Mouse (Mus musculus) adrenal gland, adult 18-20 months (tissue): Measurements from ENCODE around the gene Rps15a. TPM values are rescaled to one million over a fixed set of nuclear protein-coding genes. Genes with fewer than 3 reads are reported as not detected.

ENCODE experiments used
- DNase-seq, 2 experiments: peaks; one replicate each; pipeline ENCODE4 v3.0.0; 2021 to 2022; ENCODE audit warnings: low spot score in 2 of 2
- long read RNA-seq, 2 experiments: library from polyadenylated mRNA; stranded (forward); transcript quantifications; one replicate each; pipeline ENCODE4 v2.0.0; 2021
- total RNA-seq, 2 experiments: library from RNA; stranded (reverse); gene quantifications; 1 replicate in 1 of 2; 2 replicates in 1 of 2; pipeline ENCODE4 v1.2.3; 2021

Rps15a gene
- total RNA-seq, result 100 to 1,000 TPM; 759 to 809 TPM
- long read RNA-seq, experiment 1, full-length matches to known transcripts, result 54 of 56 reads
- long read RNA-seq, experiment 1, partial matches to known transcripts, result 1 of 56 reads
- long read RNA-seq, experiment 1, other reads (novel, unspliced or antisense), result 1 of 56 reads
- long read RNA-seq, experiment 2, full-length matches to known transcripts, result 272 of 274 reads
- long read RNA-seq, experiment 2, partial matches to known transcripts, result 1 of 274 reads
- long read RNA-seq, experiment 2, other reads (novel, unspliced or antisense), result 1 of 274 reads

DNA sequence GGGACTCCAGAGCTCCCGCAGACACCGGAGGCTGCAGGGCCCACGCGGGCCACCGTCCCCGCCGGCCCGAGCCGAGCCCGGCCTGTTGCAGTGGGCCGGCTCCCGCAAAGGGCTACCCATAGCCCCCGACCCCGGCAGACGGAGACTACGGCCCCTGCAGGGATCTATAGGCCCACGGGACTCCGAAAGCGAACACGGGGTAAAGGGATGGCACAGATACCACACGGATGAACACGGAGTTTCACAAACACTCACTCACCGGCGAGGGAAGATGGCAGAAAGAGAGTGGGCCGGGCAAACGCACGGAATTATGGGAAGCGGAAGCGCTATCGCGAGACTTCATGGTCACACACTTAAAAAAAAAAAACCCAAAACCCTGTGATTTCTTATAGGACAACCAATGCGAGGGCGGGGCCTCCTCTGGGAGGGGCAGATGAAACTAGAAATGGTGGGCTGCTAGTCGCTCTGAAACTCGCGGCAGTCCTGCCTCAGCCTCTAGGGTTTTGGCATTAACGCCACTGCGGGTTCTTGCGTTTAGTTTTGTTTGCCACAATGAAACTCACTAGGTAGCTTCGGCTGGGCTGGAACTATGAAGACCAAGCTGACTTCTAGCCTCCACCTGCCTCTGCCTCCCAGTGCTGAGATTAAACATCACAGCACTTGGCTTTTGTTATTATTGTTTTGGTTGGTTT is at the start of gene Rps15a:
Rps15a (minus strand) TSS at position 312 of the 692 bp plus-strand sequence.
- peak; percentile 93 to 94 for DNase-seq

DNA sequence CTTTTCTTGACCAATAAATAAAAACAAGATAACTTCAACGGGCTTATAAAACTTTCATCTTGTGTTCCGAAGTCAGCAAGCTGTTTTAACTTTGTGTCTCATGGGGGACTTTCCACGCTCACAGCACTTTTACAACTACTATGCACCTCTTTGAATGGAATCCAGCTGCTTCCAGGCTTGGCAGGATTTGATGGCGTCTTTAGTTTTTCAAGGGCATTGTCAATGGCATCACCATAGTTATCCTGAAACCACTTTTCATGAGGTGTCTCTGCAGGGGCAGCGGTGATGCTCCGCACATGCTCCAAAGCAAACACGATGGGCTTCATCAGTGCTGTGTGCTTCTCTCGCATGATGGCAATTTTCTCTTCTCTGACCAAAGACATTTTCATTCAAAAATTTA is 47.0 kb upstream of the Rps15a start:
- no peak for DNase-seq

DNA sequence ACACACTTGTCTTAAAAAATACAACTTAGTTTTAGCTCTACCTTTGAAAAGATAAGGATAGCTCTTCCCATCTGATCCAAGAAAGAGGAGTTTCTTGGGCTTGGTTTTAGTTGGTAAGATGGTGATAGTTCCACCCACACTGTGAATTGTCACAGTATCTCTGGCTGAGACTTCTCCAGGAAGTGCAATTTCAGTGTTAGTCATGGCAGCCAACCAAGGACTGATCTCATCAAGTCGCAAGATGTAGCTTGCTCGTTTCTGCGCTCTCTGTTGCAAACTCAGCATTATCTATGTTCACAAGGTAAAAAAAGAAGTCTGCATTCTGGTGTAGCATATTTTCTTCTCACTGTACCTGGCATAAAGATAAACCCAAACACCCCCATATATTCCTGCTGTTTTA is 44.1 kb upstream of the Rps15a start:
- DNase-seq, result no peak

DNA sequence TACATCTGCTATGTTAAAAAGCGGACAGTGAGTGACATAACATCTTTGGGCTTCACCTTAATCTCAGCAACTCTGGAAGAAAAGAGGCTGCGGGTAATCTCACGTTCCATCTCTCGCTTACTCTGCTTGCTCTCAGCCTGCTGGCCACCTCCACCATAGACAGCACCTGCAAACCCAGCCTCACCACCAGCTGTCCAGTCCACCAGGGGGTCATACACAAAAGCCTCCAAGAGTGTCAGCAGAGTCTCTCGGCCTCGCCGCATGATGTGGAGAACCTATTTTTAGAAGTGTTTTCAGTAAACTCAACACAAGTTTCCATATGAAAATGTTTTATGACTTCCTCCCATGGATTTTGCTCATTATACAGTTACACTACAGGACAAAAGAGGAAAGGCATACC is 40.5 kb upstream of the Rps15a start:
- DNase-seq, result no peak

- no peak for DNase-seq
Measured at GRCm38 (mm10) chr7:118154150-118154549, 38.2 kb upstream of the Rps15a start.

GRCm38 (mm10) chr7:118143602-118144001 is 27.6 kb upstream of the Rps15a start:
- no peak for DNase-seq

DNA sequence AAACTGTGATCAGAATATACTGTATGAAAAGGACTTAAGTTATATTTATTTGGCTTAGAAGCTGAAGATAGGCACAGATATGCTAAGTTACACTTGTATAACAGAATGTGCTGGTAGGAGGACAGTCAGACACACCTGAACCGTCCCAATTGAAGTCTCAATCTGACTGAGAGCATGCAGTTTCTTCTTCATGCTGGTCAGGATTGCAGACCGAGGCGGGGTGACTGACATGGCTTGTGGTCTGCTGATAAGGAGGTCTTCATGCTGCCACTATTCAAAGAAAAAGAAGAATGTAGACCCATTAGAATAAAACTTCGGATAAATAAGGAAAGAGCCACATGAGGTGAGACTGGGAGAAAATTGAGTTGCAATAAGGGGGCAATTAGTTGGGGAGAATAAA is 27.1 kb upstream of the Rps15a start:
- no peak for DNase-seq

GRCm38 (mm10) chr7:118141271-118141670 is 25.3 kb upstream of the Rps15a start:
- no peak for DNase-seq

DNA sequence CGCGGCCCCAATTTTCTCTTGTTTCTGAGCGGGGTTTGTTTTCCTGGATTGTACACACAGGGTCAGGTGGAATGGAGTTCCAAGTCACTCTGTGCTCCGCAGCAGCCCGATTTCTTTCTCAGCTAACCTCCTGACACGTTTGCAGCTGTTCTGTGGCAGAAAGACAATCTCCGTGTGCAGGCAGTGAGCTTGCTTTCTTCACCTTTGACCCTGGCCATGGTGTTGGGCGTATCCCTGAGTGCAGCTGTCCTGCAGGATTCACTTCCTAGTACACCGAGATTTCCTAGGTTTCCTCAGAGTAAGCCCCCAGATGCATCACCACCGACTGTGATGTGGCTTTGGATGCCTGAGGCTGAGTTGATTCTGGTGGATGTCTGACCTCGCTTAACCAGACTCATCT is 19.1 kb upstream of the Rps15a start:
- no peak for DNase-seq

DNA sequence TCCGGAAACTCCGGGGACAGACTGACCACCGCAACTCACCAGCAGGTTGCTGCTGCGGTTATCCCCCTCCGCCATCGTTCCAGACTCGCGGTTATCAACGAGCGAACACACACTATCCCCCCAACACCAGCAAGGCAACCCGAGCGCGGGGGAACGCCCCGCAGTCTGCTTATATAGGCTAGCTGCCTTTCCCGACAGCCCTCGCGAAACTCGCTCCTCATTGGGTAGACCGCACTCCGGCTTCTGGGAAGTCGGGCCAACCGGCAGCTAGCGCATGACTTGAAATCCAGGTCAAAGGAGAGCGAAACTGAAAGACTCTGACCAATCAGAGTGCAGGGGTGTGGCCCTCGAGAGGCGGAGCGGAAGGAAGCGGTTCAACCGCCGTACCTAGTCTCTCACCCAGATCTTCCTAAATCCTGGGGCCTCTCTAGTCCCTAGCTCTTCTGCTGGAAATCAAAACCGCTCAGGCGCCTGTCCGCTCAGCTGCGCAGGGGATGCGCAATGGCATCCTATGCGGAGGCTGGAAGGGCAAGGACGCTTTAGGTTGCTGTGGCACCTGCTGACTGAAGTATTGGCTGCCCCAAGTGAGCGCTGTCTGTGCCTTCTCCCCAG is 13.5 kb upstream of the Rps15a start, which contains the start of gene Arl6ip1:
Arl6ip1 (minus strand) TSS at position 233 of the 612 bp plus-strand sequence.
- DNase-seq, result peak; percentile 95 to 97

DNA sequence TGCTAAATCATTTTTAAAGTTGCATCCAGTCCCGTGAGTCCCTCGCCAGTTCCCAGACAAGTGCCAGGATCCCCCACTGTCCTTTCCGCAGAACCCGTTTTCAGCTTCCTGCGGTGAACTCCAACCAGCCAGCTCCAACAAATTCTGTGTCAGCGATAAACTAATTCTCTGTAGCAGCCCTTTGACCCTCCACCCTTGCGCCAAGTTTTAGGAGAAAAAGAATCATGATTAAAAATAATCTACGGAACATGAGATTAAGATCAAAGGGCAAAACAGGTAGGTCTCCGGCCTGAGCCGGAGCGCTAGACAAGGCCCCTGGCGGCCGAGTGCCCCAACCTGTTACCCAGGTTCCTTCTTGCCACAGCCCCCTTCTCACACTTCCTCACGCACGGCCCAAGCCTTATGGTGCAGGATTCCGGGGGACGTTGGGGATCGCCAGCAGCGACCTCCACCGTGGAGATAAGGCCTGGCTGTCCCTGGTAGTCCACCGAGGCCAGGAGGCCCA is 13.0 kb upstream of the Rps15a start:
- DNase-seq, result no peak

- no peak for DNase-seq
Measured at GRCm38 (mm10) chr7:118126219-118126875, 10.4 kb upstream of the Rps15a start.

DNA sequence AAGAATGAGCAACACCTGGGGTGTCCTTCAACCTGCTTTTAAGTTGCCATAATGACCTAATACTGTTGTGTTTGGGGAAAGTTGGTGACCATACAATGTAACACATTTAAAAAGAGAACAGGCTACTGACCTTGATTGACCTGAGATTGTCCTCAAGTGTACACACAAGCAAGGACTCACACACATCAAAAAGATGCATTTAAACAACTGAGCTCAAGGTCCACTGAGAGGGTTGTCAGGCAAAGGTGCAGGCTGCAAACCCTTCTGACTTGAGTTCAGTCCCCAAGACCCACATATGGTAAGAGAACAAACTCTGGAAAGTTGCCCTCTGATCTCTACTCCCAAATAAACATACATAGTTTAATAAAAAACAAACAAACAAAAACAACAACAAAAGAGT is 9.7 kb upstream of the Rps15a start:
- no peak for DNase-seq

DNA sequence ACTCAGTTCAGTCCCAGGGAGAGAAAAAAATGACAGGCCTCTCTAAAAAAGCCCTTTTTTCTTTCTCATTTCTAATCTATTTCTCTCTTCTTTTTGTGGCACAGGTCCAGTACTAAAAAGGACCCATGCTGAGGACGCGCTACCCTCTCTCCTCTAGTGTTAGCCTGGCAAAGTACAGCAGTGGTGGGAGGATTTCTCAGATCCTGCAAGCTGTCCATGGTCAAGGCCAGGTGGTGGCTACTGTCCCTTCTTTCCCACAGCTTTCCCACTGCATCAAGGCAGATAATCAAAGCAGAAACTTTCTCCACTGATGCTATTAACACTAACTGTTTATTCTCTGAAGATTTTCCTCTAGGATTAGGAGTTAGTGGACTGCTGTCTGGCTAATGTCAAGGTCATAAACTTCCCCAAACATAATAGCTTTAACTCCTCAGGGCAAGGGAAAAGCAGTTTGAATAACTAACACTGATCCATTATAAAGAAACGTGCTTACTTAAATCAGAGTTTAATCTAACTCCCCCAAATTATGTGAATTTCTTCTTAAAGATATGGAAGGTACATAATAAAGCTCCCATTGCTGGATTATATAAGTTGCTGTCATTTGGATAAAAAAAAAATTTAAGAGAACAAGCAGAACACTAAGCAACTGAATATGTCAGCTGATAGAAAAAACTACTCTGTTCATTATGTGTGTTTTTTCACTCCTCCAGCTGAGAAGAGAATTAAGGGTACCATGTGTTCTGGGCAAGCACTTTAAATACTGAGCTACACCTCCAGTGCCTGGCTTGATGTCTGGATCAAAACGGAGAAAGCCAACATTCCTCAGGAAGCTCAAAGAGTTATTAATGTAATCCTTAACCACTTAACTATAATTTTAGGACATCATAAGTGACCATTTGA is 7.8 kb upstream of the Rps15a start:
- DNase-seq, result no peak

GRCm38 (mm10) chr7:118122235-118122634 is 6.2 kb upstream of the Rps15a start:
- DNase-seq, result no peak

DNA sequence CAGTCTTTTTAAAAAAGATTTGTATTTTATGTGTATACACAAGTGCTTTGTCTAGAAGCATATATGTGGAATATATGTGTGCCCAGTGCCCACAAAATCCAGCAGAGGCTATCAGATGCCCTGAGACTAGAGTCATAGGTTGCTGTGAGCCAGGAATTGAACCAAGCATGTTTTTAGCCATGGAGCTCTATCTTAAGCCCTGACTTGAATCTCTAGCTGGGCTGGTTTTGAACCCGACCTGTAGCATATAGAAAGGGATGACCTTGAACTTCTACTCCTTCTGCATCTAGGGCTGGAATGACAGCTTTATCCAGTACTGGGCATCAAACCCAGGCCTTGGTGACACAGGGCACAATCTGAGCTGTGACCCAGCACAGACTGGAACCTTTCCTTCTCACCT is 4.7 kb upstream of the Rps15a start:
- no peak for DNase-seq

- DNase-seq, result no peak
Measured at GRCm38 (mm10) chr7:118119946-118120345, 4.0 kb upstream of the Rps15a start.

- no peak for DNase-seq
Measured at GRCm38 (mm10) chr7:118119142-118119541, 3.2 kb upstream of the Rps15a start.

- DNase-seq, result no peak
Measured at GRCm38 (mm10) chr7:118118426-118118825, 2.4 kb upstream of the Rps15a start.

DNA sequence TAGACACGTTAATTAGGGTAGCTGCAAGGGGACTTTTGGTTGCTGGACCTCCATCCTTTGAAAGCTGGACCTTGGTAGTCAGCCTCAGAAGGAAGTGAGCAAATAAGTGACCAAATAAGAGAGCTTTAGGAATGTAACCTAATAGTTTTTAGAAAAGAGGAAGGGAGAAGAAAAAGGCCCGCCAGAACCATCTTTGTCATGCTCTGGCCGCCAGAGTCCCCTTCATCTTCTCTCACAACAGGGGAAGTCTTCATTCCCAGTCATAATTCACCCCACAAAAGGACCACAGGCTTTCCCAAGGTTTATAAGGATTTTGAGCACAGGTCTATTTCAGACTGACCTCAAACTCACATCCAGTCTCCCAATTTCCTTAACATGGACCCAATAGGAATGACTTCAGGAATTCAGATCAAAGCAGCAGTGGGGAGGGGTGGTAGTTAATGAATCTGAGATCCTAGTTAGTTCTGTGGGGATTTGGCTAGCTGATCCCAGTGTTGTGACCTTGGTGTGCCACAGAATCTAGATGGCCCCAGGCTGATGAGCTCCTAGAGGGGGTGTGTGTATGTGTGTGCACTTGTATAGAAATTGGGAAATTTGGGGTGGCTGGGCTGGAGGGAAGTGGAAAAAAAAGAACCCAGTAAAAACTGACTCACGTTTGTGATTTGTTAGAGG is 1.7 kb upstream of the Rps15a start:
- DNase-seq, result no peak
